Mouse (Mus musculus) hindbrain, embryonic 14.5 days (tissue): ENCODE measurements around the gene Ccl17. TPM values are rescaled to one million over a fixed set of nuclear protein-coding genes. Genes with fewer than 3 reads are reported as not detected.
"Not testable (repeated sequence)": the region's sequence is repeated elsewhere in the genome, so short reads cannot be mapped to it uniquely, and the experiment has no call there.

Experiments used
- ATAC-seq: fragments of 200-750 bp; cut with Nextera tagmentation; 2 replicates; pipeline ENCODE4 v1.8.0; 2017; ENCODE audit warnings: moderate number of reproducible peaks, mild to moderate bottlenecking, moderate TSS enrichment, moderate library complexity; ENCODE audit not compliant: low FRiP score
- DNase-seq: peaks from one replicate; pipeline ENCODE4 v3.0.0-alpha.2; 2015; ENCODE audit warnings: low spot score
- H3K27ac ChIP-seq: fragments of 300-500 bp; sonication (generic); 2 replicates; pipeline ENCODE4 v1.5.1; 2014; ENCODE audit warnings: mild to moderate bottlenecking, moderate library complexity
- H3K27me3 ChIP-seq: fragments of 300-500 bp; sonication (generic); 2 replicates; pipeline ENCODE4 v1.6.1; 2014; ENCODE audit warnings: mild to moderate bottlenecking, low read length, mixed read lengths; ENCODE audit not compliant: control insufficient read depth, insufficient read depth
- H3K36me3 ChIP-seq: fragments of 300-500 bp; sonication (generic); replicated peaks from 2 replicates; pipeline ENCODE4 v1.6.1; 2014; ENCODE audit not compliant: control insufficient read depth, insufficient read depth
- H3K4me1 ChIP-seq: fragments of 300-500 bp; sonication (generic); replicated peaks from 2 replicates; pipeline ENCODE4 v1.6.1; 2014; ENCODE audit warnings: antibody characterized with exemption, low read length, mixed read lengths; ENCODE audit not compliant: control insufficient read depth, insufficient read depth
- H3K4me2 ChIP-seq: fragments of 300-500 bp; sonication (generic); replicated peaks from 2 replicates; pipeline ENCODE4 v1.6.1; 2014; ENCODE audit warnings: mild to moderate bottlenecking, moderate library complexity
- H3K4me3 ChIP-seq: fragments of 300-500 bp; sonication (generic); replicated peaks from 2 replicates; pipeline ENCODE4 v1.5.1; 2014; ENCODE audit warnings: mild to moderate bottlenecking, low read length
- H3K9ac ChIP-seq: fragments of 300-500 bp; sonication (generic); 2 replicates; pipeline ENCODE4 v1.6.1; 2014
- H3K9me3 ChIP-seq: fragments of 300-500 bp; sonication (generic); 2 replicates; pipeline ENCODE4 v1.6.1; 2016; ENCODE audit warnings: low read length; ENCODE audit not compliant: control insufficient read depth
- WGBS: fragments of 180-500 bp; shearing (Covaris S2); extraction: QIAGEN DNeasy Blood & Tissue Kit; methylation state at CpG from one replicate; pipeline ENCODE4 v1.1.7; 2014; 5-methylcytosine and 5-hydroxymethylcytosine counted together
- polyA plus RNA-seq: library from polyadenylated mRNA; unstranded; fragments of >200 nt; fragmentation: Nextera tagmentation; extraction: Ambion mirVana; gene quantifications from 2 replicates; pipeline ENCODE4 v1.2.1, GENCODE M21; 2014

Ccl17 gene
- polyA plus RNA-seq, 1 experiment from 2014 or later = 1.3 TPM

GRCm38 (mm10) chr8:94819671-94820179, 9.5 kb downstream of the Ccl17 start:
- H3K27ac ChIP-seq = no peak overlapping the region
- no peak overlapping the region for H3K9ac ChIP-seq
- no peak for ATAC-seq
- H3K27me3 ChIP-seq = no peaks in the 10 kb centered on the region
- DNase-seq = no peak
- H3K9me3 ChIP-seq = no peaks in the 10 kb centered on the region
- H3K36me3 ChIP-seq = peaks cover 30% of the 10 kb centered on the region
- no peak overlapping the region for H3K4me3 ChIP-seq
- H3K4me2 ChIP-seq = no peak overlapping the region
- no peaks in the 10 kb centered on the region for H3K4me1 ChIP-seq
- WGBS = 87% methylated on average over 6 of the region's 6 CpGs

- H3K36me3 ChIP-seq = peaks cover 37% of the 10 kb centered on the region
Observed at GRCm38 (mm10) chr8:94820553-94820952, 10.3 kb downstream of the Ccl17 start.

GRCm38 (mm10) chr8:94821381-94821780, 11.1 kb downstream of the Ccl17 start:
- Histone ChIP-seq H3K27me3 (no peaks in the 10 kb centered on the region), H3K9me3 (no peaks in the 10 kb centered on the region), H3K9ac (no peak overlapping the region), H3K36me3 (peaks cover 45% of the 10 kb centered on the region), H3K4me1 (no peaks in the 10 kb centered on the region), H3K27ac (no peak overlapping the region), H3K4me3 (no peak overlapping the region), H3K4me2 (no peak overlapping the region)
- WGBS = 92% methylated on average over 2 of the region's 2 CpGs
- DNase-seq (no peak), ATAC-seq (no peak)

More at GRCm38 (mm10) chr8:94820553-94820952, 10.3 kb downstream of the Ccl17 start:
- H3K4me3 ChIP-seq = no peak overlapping the region
- no peak for ATAC-seq
- no peak overlapping the region for H3K4me2 ChIP-seq
- no peak for DNase-seq
- no peak overlapping the region for H3K27ac ChIP-seq
- H3K9me3 ChIP-seq = no peaks in the 10 kb centered on the region
- no peaks in the 10 kb centered on the region for H3K4me1 ChIP-seq
- 93% methylated on average over 7 of the region's 7 CpGs for WGBS
- H3K9ac ChIP-seq = no peak overlapping the region
- no peaks in the 10 kb centered on the region for H3K27me3 ChIP-seq

GRCm38 (mm10) chr8:94822637-94823560, 12.6 kb downstream of the Ccl17 start:
- Histone ChIP-seq H3K4me2 (no peak overlapping the region), H3K4me3 (no peak overlapping the region), H3K27ac (no peak overlapping the region), H3K36me3 (peaks cover 59% of the 10 kb centered on the region), H3K27me3 (no peaks in the 10 kb centered on the region), H3K9ac (no peak overlapping the region), H3K9me3 (no peaks in the 10 kb centered on the region), H3K4me1 (no peaks in the 10 kb centered on the region)
- peak; percentile 48 for DNase-seq
- 83% methylated on average over 23 of the region's 23 CpGs for WGBS
- ATAC-seq = peak; percentile 55; the same call in 1 of the 2 replicates

- DNase-seq (no peak), ATAC-seq (no peak)
- Histone ChIP-seq H3K27ac (no peak overlapping the region), H3K36me3 (peaks cover 80% of the 10 kb centered on the region), H3K4me2 (no peak overlapping the region), H3K27me3 (no peaks in the 10 kb centered on the region), H3K9me3 (no peaks in the 10 kb centered on the region), H3K9ac (no peak overlapping the region), H3K4me3 (no peak overlapping the region), H3K4me1 (no peaks in the 10 kb centered on the region)
- 88% methylated on average over 6 of the region's 6 CpGs for WGBS
Observed at GRCm38 (mm10) chr8:94825170-94825569, 14.9 kb downstream of the Ccl17 start.

- no peak overlapping the region for H3K4me2 ChIP-seq
- no peaks in the 10 kb centered on the region for H3K27me3 ChIP-seq
- no peak overlapping the region for H3K27ac ChIP-seq
- 95% methylated on average over 5 of the region's 5 CpGs for WGBS
- DNase-seq (no peak), ATAC-seq (no peak)
- H3K36me3 ChIP-seq = peaks cover 90% of the 10 kb centered on the region
- H3K9me3 ChIP-seq = no peaks in the 10 kb centered on the region
- H3K9ac ChIP-seq = no peak overlapping the region
- no peak overlapping the region for H3K4me3 ChIP-seq
- no peaks in the 10 kb centered on the region for H3K4me1 ChIP-seq
Observed at GRCm38 (mm10) chr8:94826210-94826609, 16.0 kb downstream of the Ccl17 start.

- Histone ChIP-seq H3K9me3 (no peaks in the 10 kb centered on the region), H3K9ac (no peak overlapping the region), H3K27ac (no peak overlapping the region), H3K4me1 (no peaks in the 10 kb centered on the region; the same call in 1 of the 2 replicates), H3K27me3 (no peaks in the 10 kb centered on the region), H3K36me3 (peaks cover 82% of the 10 kb centered on the region), H3K4me3 (no peak overlapping the region), H3K4me2 (no peak overlapping the region)
- WGBS = 89% methylated on average over 6 of the region's 6 CpGs
- no peak for DNase-seq
- no peak for ATAC-seq
Observed at GRCm38 (mm10) chr8:94828284-94828683, 18.0 kb downstream of the Ccl17 start.

GRCm38 (mm10) chr8:94833901-94834405, 23.7 kb downstream of the Ccl17 start:
- DNase-seq, H3K4me2 ChIP-seq, H3K9me3 ChIP-seq, H3K9ac ChIP-seq, H3K27ac ChIP-seq, ATAC-seq, H3K27me3 ChIP-seq, H3K4me3 ChIP-seq: not testable (repeated sequence)
- H3K36me3 ChIP-seq = peaks cover 29% of the 10 kb centered on the region
- H3K4me1 ChIP-seq = peaks cover 14% of the 10 kb centered on the region
- WGBS = 82% methylated on average over 7 of the region's 7 CpGs

GRCm38 (mm10) chr8:94835751-94836150, 25.5 kb downstream of the Ccl17 start:
- not testable (repeated sequence) for H3K27ac ChIP-seq, H3K4me3 ChIP-seq, H3K4me2 ChIP-seq, H3K9me3 ChIP-seq, H3K27me3 ChIP-seq, ATAC-seq, H3K9ac ChIP-seq, DNase-seq
- H3K36me3 ChIP-seq = peaks cover 12% of the 10 kb centered on the region
- H3K4me1 ChIP-seq = peaks cover 18% of the 10 kb centered on the region
- 96% methylated on average over 13 of the region's 13 CpGs for WGBS
